Mouse (Mus musculus) small intestine, adult 2 months (tissue): ENCODE results near the gene Cacng7. TPM values are rescaled to one million over a fixed set of nuclear protein-coding genes. Genes with fewer than 3 reads are reported as not detected.

Experiments used
- H3K27ac ChIP-seq: fragments of 200-500 bp; 2 replicates; pipeline ENCODE4 v1.5.1; 2012; ENCODE audit warnings: low read depth, low read length, control low read depth, inconsistent platforms; ENCODE audit not compliant: insufficient read depth
- H3K27me3 ChIP-seq: fragments of 200-500 bp; 2 replicates; pipeline ENCODE4 v1.6.1; 2012; ENCODE audit warnings: mild to moderate bottlenecking, moderate library complexity, low read length, inconsistent platforms; ENCODE audit not compliant: control insufficient read depth, insufficient read depth
- H3K36me3 ChIP-seq: fragments of 200-500 bp; 2 replicates; pipeline ENCODE4 v1.6.1; 2012; ENCODE audit warnings: mild to moderate bottlenecking, low read length, control low read depth, inconsistent platforms; ENCODE audit not compliant: control insufficient read depth, insufficient read depth
- H3K4me1 ChIP-seq: fragments of 200-500 bp; 2 replicates; pipeline ENCODE4 v1.6.1; 2012; ENCODE audit warnings: low read length, inconsistent platforms, mixed read lengths; ENCODE audit not compliant: control insufficient read depth, insufficient read depth, insufficient read length
- H3K4me3 ChIP-seq: fragments of 200-500 bp; 2 replicates; pipeline ENCODE4 v1.5.1; 2012; ENCODE audit warnings: low read depth, mild to moderate bottlenecking, control low read depth, inconsistent platforms, low read length, moderate library complexity
- CTCF ChIP-seq: fragments of 200-500 bp; IDR thresholded peaks from 2 replicates; pipeline ENCODE4 v1.5.1; 2012; ENCODE audit warnings: low read depth, mild to moderate bottlenecking, control low read depth, inconsistent platforms, low read length, moderate library complexity, mixed read lengths; ENCODE audit not compliant: insufficient replicate concordance, insufficient read length; ENCODE audit errors: extremely low read depth
- POLR2A ChIP-seq: fragments of 200-500 bp; IDR thresholded peaks from 2 replicates; pipeline ENCODE4 v1.6.1; 2012; ENCODE audit warnings: low read depth, mild to moderate bottlenecking, control low read depth, inconsistent platforms, low read length, moderate library complexity
- WGBS: fragments of 180-500 bp; shearing (Covaris S2); methylation state at CpG from one replicate; pipeline ENCODE4 v1.1.7; 2018; 5-methylcytosine and 5-hydroxymethylcytosine counted together
- polyA plus RNA-seq: library from polyadenylated mRNA; depleted of rRNA; stranded (reverse); fragments of >200 nt; gene quantifications from 2 replicates; pipeline ENCODE4 v1.2.3, GENCODE M21; 2012

Gene Cacng7
- polyA plus RNA-seq, 1 experiment, result 8.8 TPM

DNA sequence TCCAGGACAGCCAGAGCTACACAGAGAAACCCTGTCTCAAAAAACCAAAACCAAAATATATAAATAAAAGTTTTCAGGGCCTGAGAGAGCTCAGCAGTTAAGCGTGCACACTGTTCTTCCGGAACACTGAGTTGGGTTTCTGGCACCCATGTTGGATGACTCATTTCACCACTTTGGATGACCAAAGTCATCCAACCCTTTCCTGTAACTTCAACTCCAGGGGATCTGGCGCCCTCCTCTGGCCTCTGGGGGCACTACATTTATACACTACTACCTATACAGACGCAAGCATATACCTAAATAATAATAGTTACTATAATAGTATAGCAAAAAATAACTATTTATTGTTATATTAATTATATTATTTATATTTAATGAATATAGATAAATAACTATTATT is 44.1 kb downstream of the Cacng7 start:
- H3K27ac ChIP-seq, result no peak overlapping the region
- no peak overlapping the region for H3K4me3 ChIP-seq
- TF ChIP-seq CTCF (peak; percentile 51; the same call in 1 of the 2 replicates), POLR2A (no peak)
- H3K36me3 ChIP-seq, result no peaks in the 10 kb centered on the region
- no peaks in the 10 kb centered on the region for H3K4me1 ChIP-seq
- WGBS, result 48% methylated on average over 4 of the region's 4 CpGs
- no peaks in the 10 kb centered on the region for H3K27me3 ChIP-seq

- no peaks in the 10 kb centered on the region for H3K4me1 ChIP-seq
- no peak overlapping the region for H3K4me3 ChIP-seq
- TF ChIP-seq POLR2A (no peak), CTCF (no peak)
- 75% methylated on average over 9 of the region's 9 CpGs for whole genome bisulfite sequencing
- H3K27ac ChIP-seq, result no peak overlapping the region
- H3K36me3 ChIP-seq, result no peaks in the 10 kb centered on the region
- no peaks in the 10 kb centered on the region for H3K27me3 ChIP-seq
Observed at GRCm38 (mm10) chr7:3382123-3382522, 49.4 kb downstream of the Cacng7 start.

- Histone ChIP-seq H3K4me3 (no peak overlapping the region), H3K27me3 (peaks cover 2% of the 10 kb centered on the region; the same call in 1 of the 2 replicates), H3K27ac (no peak overlapping the region), H3K36me3 (no peaks in the 10 kb centered on the region), H3K4me1 (no peaks in the 10 kb centered on the region)
- TF ChIP-seq CTCF (no peak), POLR2A (no peak)
- 88% methylated on average over 5 of the region's 5 CpGs for whole genome bisulfite sequencing
Observed at GRCm38 (mm10) chr7:3384807-3385319, 52.1 kb downstream of the Cacng7 start.

GRCm38 (mm10) chr7:3386036-3386730 is 53.4 kb downstream of the Cacng7 start:
- no peak overlapping the region for H3K4me3 ChIP-seq
- no peak for TF ChIP-seq CTCF
- TF ChIP-seq POLR2A, result no peak
- peaks cover 2% of the 10 kb centered on the region; the same call in 1 of the 2 replicates for H3K27me3 ChIP-seq
- WGBS, result 72% methylated on average over 6 of the region's 6 CpGs
- no peaks in the 10 kb centered on the region for H3K36me3 ChIP-seq
- no peak overlapping the region for H3K27ac ChIP-seq
- no peaks in the 10 kb centered on the region for H3K4me1 ChIP-seq

DNA sequence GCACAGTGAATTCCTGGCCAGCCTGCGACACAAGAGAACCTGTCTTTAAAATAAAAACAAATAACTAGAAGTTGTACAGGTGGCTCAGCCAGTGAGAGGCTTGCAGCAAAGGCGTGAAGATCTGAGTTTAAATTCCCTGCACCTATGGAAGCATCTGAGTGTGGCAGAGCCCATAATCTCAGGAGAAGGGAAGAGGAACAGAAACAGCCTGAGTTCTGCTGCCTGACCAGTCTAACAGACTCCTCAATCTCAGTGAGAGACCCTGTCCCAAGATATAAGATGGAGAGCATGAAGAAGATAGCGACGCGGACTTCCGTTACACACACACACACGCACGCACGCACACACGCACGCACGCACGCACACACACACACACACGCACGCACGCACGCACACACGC is 55.0 kb downstream of the Cacng7 start:
- WGBS, result 77% methylated on average over 18 of the region's 18 CpGs

GRCm38 (mm10) chr7:3388885-3389284 is 56.1 kb downstream of the Cacng7 start:
- Histone ChIP-seq H3K36me3 (no peaks in the 10 kb centered on the region), H3K27ac (no peak overlapping the region), H3K27me3 (peaks cover 5% of the 10 kb centered on the region; the same call in 1 of the 2 replicates), H3K4me1 (no peaks in the 10 kb centered on the region), H3K4me3 (no peak overlapping the region)
- TF ChIP-seq POLR2A (no peak), CTCF (no peak)
- 44% methylated on average over 6 of the region's 6 CpGs for WGBS

More for the DNA sequence above, 55.0 kb downstream of the Cacng7 start:
- Histone ChIP-seq H3K4me3 (no peak overlapping the region), H3K36me3 (no peaks in the 10 kb centered on the region), H3K27me3 (peaks cover 5% of the 10 kb centered on the region; the same call in 1 of the 2 replicates), H3K27ac (no peak overlapping the region), H3K4me1 (no peaks in the 10 kb centered on the region)
- TF ChIP-seq CTCF, result no peak
- TF ChIP-seq POLR2A, result no peak
